Mouse (Mus musculus): ENCODE measurements around the gene Cbs.

Cbs gene

GRCm38 (mm10) chr17:31636942-31637811 lies at the start of gene Cbs:
TSS of gene Cbs (minus strand) at chr17:31637238.
- peak; percentile 43 to 48 for DNase-seq

- no peak for DNase-seq
Observed at GRCm38 (mm10) chr17:31686225-31686564, 49.2 kb upstream of the Cbs start.

GRCm38 (mm10) chr17:31685514-31686224 lies 48.6 kb upstream of the Cbs start:
- peak; percentile 82 for DNase-seq

GRCm38 (mm10) chr17:31680450-31680849 lies 43.4 kb upstream of the Cbs start:
- no peak for DNase-seq

- DNase-seq, result no peak
Observed at GRCm38 (mm10) chr17:31677507-31677906, 40.5 kb upstream of the Cbs start, which contains the start of gene Cryaa. TSS of gene Cryaa (plus strand) at chr17:31677807.

- no peak for DNase-seq
Observed at GRCm38 (mm10) chr17:31674426-31674825, 37.4 kb upstream of the Cbs start.

GRCm38 (mm10) chr17:31672279-31672678 lies 35.2 kb upstream of the Cbs start:
- DNase-seq, result no peak

- DNase-seq, result no peak
Observed at GRCm38 (mm10) chr17:31671698-31672097, 34.7 kb upstream of the Cbs start.

- no peak for DNase-seq
Observed at GRCm38 (mm10) chr17:31670163-31670562, 33.1 kb upstream of the Cbs start.

- no peak for DNase-seq
Observed at GRCm38 (mm10) chr17:31668306-31668705, 31.3 kb upstream of the Cbs start.

- peak; percentile 78 to 86 for DNase-seq
Observed at GRCm38 (mm10) chr17:31664760-31665159, 27.7 kb upstream of the Cbs start.

- DNase-seq, result no peak
Observed at GRCm38 (mm10) chr17:31662855-31663254, 25.8 kb upstream of the Cbs start.

GRCm38 (mm10) chr17:31660661-31661250 lies 23.7 kb upstream of the Cbs start:
- DNase-seq, result peak; percentile 54 to 69

- peak; percentile 97 to 99 for DNase-seq
Observed at GRCm38 (mm10) chr17:31658468-31659185, 21.6 kb upstream of the Cbs start, which contains the start of gene U2af1. TSS of gene U2af1 (minus strand) at chr17:31658892.

GRCm38 (mm10) chr17:31658136-31658467 lies 21.1 kb upstream of the Cbs start:
- DNase-seq, result no peak

- no peak for DNase-seq
Observed at GRCm38 (mm10) chr17:31657141-31657983, 20.3 kb upstream of the Cbs start.

- no peak for DNase-seq
Observed at GRCm38 (mm10) chr17:31656682-31657081, 19.6 kb upstream of the Cbs start.

- no peak for DNase-seq
Observed at GRCm38 (mm10) chr17:31655366-31655765, 18.3 kb upstream of the Cbs start.

GRCm38 (mm10) chr17:31653277-31653676 lies 16.2 kb upstream of the Cbs start:
- no peak for DNase-seq

GRCm38 (mm10) chr17:31652152-31652551 lies 15.1 kb upstream of the Cbs start:
- DNase-seq, result no peak

GRCm38 (mm10) chr17:31646199-31647002 lies 9.4 kb upstream of the Cbs start:
- DNase-seq, result no peak
